Mouse (Mus musculus) cerebellum, adult 18-20 months (tissue): ENCODE data around the gene Gm4858.
A peak's percentile ranks its signal among the peaks of the same experiment; 100 is the strongest.
"Not testable (repeated sequence)": the region's sequence is repeated elsewhere in the genome, so short reads cannot be mapped to it uniquely, and the experiment has no call there.

Experiments
- DNase-seq, 2 experiments: peaks; one replicate each; pipeline ENCODE4 v3.0.0; 2021

The Gm4858 gene

DNA sequence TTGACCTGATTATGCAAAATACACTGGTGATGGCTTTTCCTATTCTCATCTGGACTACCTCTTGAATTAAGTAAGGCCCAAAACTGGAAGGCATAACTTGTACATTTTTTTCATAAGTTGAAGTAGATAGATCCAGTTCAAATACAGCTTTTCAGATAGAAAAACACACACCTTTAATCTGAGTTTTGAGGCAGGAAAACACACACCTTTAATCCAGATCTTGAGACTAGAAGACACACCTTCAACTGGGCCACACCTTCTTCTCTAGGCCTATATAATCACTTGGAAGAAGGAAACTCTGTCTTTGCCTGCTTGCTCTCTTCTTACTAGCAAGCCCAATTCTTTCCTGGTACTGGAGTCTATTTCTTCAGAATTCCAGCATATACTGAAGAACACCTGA, at the start of gene Gm4858:
TSS of gene Gm4858 (plus strand) at position 301 of the 400 bp plus-strand sequence.
- DNase-seq = not testable (repeated sequence)

DNA sequence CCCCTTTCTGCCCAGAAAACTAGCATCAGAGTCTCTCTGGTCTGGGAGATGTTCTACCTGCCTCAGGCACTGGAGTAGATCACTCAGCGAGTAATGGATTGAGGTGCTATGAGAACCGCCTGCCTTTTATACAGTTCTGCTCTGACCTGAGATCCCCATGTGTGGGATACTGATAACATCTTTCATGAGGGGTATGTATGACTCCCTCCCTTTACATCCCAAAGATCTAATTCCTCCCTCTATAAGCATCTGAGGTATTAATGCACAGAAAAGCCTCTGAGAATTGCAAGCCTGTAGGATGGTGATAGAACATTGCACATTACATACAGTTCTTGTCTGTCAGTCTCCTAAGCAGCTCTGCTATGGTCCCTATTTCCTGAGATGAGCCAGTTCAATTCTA, 49.7 kb upstream of the Gm4858 start, which contains the start of gene Lce1m:
TSS of gene Lce1m (minus strand) at position 101 of the 400 bp plus-strand sequence.
- no peak for DNase-seq

DNA sequence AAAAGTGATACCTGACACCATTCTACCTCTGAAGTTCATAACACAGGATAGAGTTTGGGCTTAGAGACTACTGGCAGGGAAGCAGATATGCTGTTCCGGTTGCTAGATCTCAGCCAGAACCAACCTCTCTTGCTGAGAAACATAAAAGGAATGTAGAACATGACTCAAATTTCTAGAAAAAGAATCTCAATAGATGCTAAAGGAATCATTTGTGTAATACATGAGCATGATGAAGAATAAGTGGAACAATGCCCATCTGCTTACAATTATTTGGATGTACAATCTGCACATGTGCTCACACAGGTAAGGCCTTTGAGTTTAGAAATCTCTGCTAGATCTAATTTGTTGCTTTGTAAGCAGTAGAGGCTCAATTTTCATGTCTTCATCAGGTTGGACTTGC, 47.5 kb upstream of the Gm4858 start:
- DNase-seq = no peak

DNA sequence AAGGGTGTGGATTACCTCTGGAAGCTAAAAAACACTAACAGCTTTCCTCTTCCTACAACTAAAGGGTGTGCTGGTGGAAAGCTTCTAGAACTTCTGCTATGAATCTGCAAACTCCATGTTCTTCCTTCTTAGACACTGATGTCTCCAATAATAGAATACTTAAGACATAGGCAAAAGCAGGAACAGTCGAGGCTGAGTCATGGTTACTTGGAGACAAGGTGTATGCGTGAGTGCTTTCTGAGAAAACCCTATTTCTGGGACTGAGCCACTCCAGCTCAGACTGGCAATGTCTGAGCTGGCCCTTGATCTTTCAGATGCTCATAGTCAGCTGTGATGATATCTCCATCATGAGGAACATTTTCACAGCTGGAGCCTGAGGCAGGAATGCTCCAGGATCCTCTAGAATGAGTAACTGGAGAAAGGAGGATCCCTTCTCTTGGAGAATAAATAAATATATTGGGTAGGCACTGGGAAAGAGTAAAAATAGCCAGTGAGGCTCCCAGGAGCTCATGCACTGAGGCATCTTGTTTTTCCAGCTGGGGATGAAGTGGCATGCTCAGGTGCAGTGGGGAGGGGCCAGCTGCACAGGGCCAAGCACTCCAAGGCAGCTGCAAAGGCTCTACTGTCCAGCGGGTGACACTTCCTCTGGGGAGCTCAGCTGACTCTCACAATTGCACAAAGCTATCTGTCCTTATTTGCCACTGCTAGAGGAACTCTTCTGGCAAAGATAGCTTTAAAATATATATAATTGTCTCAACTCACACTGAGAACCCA, 45.0 kb upstream of the Gm4858 start:
- DNase-seq = no peak

DNA sequence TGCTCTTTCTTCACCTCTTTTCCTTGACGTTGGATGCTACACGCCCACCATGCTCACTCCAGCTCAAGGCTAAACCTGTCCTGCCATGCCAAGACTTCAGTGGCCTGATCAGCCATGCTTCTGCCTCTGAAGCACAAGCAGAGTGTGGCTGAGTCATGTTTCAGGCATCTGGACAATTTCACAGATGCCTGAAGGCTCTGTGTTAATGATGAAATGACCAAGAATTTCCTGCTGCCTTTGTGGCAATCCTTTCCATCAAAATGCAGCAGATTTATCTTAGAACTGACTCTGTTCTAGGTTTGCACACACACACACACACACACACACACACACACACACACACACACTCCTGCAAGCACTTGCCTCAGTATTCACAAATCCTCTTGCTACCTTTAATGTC, 43.1 kb upstream of the Gm4858 start:
- DNase-seq = no peak

DNA sequence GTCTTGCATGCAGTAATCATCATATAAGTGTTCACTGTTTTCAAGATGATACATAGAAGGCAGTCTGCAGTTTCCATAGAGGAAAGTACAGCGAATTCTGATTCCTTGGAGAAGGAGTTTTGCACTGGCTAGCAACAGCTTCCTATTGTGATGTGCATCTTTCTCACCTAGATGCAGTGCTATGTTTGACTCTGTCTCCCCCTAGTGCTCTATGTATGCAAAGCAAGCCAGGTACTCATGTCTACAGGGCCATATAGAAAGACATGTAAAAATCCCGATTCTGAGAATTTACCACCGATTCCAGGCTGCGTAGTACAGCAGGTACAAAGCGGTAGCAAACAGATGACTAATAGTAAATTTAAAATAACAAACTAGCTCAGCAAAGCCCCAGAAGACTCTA, 37.2 kb upstream of the Gm4858 start:
- DNase-seq = peak; percentile 6 to 10

DNA sequence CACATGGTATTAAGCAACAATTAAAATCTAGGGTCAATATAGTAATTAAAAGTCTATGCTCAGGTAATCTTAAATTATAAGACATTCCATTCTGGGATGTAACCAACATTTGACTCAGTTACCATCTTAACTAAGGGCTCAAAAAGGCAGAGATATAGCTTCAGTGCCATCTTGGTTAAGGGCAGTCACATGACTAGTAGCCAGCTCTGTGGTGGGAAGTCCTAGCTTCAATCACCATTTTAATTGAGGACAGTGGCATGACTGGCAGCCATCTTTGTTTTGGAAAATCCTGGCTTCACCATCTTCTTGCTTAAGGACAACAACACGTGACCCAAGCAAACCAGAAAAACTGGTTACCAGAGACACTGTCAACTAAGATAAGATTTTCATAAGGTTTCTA, 18.4 kb upstream of the Gm4858 start:
- DNase-seq = no peak

DNA sequence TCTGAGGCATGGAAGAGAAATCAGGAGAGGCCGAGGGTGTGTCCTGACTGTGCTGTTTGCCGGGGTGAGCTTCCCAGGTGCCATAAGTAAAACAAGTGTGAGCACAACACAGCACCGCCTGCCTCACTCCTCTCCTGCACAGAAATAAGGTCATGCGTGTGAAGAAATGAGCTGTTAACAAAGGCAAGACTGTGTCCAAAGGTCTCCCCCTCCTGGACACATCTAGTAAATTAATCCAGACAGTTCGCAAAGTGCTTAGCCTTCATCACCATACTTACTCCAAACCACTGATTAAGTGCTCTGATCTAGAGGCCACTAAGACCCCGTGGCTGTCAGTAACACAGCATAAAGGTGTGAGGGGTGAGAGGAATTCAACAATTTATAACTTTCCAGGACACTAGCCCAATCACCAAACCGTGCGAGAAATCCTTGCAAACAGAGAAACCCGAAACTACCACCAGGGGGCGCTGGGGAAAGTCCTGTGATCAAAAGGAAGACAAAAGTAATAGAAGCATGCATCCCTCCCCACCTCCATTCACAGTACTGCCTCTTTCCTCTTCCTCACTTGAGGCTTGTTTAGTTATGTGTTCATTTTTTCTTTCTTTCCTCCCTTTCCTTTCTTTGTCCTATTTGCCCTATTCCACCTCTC, 15.7 kb upstream of the Gm4858 start:
- DNase-seq = peak in 1 of 2 experiments; percentile 3

DNA sequence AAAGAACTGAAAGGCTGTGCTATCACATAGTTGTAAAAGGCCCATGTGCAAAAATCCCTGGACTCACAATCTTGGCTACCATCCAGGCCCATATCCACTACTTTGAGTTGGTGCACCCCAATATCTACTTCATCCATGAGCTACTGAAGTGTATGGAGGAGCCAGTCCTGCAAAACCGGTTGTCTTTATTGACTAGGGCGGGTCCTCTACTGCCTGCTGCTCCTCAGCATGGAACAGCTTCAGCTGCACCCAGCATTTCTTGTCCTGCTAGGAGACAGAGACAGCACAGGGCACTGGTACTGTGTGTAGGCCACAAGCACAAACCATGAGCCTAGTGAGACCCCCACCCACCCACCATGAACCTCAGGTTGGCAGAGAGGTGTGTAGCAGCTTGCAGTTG, 18.0 kb downstream of the Gm4858 start:
- DNase-seq = no peak

DNA sequence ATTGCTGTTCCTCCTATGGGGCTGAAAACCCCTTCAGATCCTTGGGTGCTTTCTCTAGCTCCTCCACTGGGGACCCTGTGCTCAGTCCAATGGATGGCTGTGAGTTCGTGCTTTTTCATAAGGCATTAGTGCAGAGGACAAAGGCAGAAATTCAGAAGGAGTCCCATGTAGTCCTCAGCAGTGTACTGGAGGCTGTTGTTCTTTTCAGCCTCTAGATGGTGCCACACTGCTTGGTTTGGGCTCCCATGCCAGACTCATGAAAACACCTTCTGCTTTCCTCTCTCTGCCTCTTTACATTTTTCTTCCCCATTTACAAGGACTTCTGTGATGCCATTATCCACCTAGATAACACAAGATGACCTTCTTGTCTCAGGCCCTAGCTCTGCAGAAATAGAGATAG, 25.0 kb downstream of the Gm4858 start:
- DNase-seq = not testable (repeated sequence)

DNA sequence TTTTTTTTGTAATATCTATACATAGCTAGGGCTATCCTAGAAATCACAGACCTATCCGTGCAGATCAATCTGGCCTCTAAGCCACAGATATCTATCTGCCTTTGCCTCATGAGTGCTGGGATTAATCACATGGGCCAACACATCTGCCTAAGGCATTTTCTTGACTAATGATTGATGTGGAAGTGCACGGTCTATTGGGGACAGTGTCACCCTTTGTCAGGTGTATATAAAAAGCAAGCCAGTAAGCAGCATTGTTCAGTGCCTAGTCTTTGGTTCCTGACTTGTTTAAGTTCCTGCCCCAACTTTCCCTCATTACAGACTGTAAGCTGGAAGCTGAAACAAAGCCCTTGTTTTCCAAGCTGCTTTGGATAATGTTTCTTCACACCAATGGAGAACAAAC, 27.8 kb downstream of the Gm4858 start:
- DNase-seq = no peak

DNA sequence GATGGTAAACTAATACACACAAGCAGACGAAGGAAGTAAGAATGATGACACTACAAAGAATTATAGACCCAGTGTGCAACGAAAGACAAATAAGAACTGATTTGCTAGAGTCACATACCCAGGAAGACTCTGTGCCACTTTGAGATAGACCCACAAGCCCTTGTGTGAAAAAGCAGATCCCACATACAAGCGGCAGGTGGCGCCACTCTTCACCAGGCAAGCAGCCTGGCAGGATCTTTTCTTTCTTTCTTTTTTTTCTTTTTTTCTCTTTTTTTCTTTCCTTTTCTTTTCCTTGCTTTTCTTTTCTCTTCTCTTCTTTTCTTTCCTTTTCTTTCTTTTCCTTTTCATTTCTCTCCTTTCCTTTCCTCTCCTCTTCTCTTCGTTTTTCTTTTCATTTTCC, 43.0 kb downstream of the Gm4858 start:
- DNase-seq = no peak

DNA sequence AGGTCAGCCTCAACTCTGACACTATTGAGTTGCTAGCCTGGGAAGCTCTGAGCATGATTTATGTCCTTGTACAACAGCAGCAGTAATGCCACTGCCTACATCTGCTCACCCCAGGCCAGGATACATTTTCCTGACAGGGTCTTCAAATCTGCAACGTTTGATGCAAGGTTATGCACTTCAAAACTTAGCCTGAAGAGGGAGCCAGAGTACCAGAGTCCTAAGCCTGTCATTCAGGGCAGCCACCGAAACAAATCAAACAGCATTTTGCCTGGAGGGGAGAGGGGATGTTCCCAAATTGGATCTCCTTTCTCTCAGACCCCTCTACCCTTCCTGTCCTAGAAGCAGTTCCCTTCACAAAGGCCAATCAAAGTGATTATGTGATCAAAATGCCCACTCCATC, 45.9 kb downstream of the Gm4858 start:
- DNase-seq = peak in 1 of 2 experiments; percentile 14

DNA sequence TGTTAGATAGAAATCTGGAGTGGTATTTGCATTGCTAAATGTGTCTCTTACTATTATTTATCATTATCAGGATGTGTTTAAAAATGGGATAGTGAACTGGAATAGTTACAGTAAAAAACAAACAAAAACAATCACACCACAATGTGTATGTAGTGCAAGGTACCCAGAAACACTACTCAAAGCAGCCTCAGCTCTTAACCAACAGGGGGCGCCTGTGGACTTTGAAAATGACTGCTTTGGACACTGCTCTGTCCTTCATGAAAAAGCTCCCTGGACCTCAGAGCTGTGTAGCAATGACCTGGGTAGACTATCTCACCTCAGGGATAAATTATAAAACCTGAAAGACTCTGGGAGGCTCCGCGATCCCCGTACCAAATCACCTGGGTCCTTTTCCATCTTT, 50.5 kb downstream of the Gm4858 start:
- DNase-seq = no peak
